Mouse (Mus musculus) hindbrain, embryonic 11.5 days (tissue): ENCODE results near the gene Ctnnd1. TPM values are rescaled to one million over a fixed set of nuclear protein-coding genes. Genes with fewer than 3 reads are reported as not detected.

Experiments used
- ATAC-seq: fragments of 200-750 bp; cut with Nextera tagmentation; 2 replicates; pipeline ENCODE4 v1.8.0; 2017; ENCODE audit warnings: mild to moderate bottlenecking, moderate TSS enrichment, moderate library complexity; ENCODE audit not compliant: low FRiP score
- DNase-seq: peaks from one replicate; pipeline ENCODE4 v3.0.0-alpha.2; 2015; ENCODE audit warnings: low spot score
- H3K27ac ChIP-seq: fragments of 300-500 bp; sonication (generic); 2 replicates; pipeline ENCODE4 v1.5.1; 2014; ENCODE audit warnings: mild to moderate bottlenecking, low read depth, low read length
- H3K27me3 ChIP-seq: fragments of 300-500 bp; sonication (generic); 2 replicates; pipeline ENCODE4 v1.6.1; 2014; ENCODE audit warnings: mild to moderate bottlenecking, low read length, moderate library complexity, mixed read lengths; ENCODE audit not compliant: control insufficient read depth, insufficient read depth
- H3K36me3 ChIP-seq: fragments of 300-500 bp; sonication (generic); 2 replicates; pipeline ENCODE4 v1.6.1; 2014; ENCODE audit warnings: mild to moderate bottlenecking, low read length, moderate library complexity, mixed read lengths; ENCODE audit not compliant: control insufficient read depth, insufficient read depth
- H3K4me1 ChIP-seq: fragments of 300-500 bp; sonication (generic); replicated peaks from 2 replicates; pipeline ENCODE4 v1.6.1; 2014; ENCODE audit warnings: low read length, mixed read lengths; ENCODE audit not compliant: control insufficient read depth, insufficient read depth
- H3K4me2 ChIP-seq: fragments of 300-500 bp; sonication (generic); replicated peaks from 2 replicates; pipeline ENCODE4 v1.6.1; 2014; ENCODE audit warnings: mild to moderate bottlenecking, low read depth, low read length
- H3K4me3 ChIP-seq: fragments of 300-500 bp; sonication (generic); 2 replicates; pipeline ENCODE4 v1.5.1; 2014; ENCODE audit warnings: low read depth, low read length
- H3K9ac ChIP-seq: fragments of 300-500 bp; sonication (generic); 2 replicates; pipeline ENCODE4 v1.6.1; 2014; ENCODE audit warnings: low read depth, low read length
- H3K9me3 ChIP-seq: fragments of 300-500 bp; sonication (generic); 2 replicates; pipeline ENCODE4 v1.6.1; 2016; ENCODE audit warnings: low read length; ENCODE audit not compliant: control insufficient read depth
- WGBS: fragments of 180-500 bp; shearing (Covaris S2); extraction: QIAGEN DNeasy Blood & Tissue Kit; methylation state at CpG from one replicate; pipeline ENCODE4 v1.1.7; 2014; 5-methylcytosine and 5-hydroxymethylcytosine counted together
- polyA plus RNA-seq: library from polyadenylated mRNA; unstranded; fragments of >200 nt; fragmentation: Nextera tagmentation; extraction: Ambion mirVana; gene quantifications from 2 replicates; pipeline ENCODE4 v1.2.1, GENCODE M21; 2014

Ctnnd1 gene
- polyA plus RNA-seq, 1 experiment from 2014 or later: 44.7 TPM

- H3K9ac ChIP-seq: no peak overlapping the region
- DNase-seq (no peak), ATAC-seq (no peak)
- no peaks in the 10 kb centered on the region for H3K9me3 ChIP-seq
- H3K27me3 ChIP-seq: no peaks in the 10 kb centered on the region
- H3K4me1 ChIP-seq: no peaks in the 10 kb centered on the region
- no peak overlapping the region for H3K4me2 ChIP-seq
- H3K27ac ChIP-seq: no peak overlapping the region
- H3K4me3 ChIP-seq: no peak overlapping the region
- H3K36me3 ChIP-seq: no peaks in the 10 kb centered on the region
- 93% methylated on average over 4 of the region's 4 CpGs for WGBS
Observed at GRCm38 (mm10) chr2:84574130-84574529, 76.4 kb downstream of the Ctnnd1 start.

GRCm38 (mm10) chr2:84556888-84557514 is 93.6 kb downstream of the Ctnnd1 start:
- Histone ChIP-seq H3K4me3 (no peak overlapping the region), H3K36me3 (no peaks in the 10 kb centered on the region), H3K4me1 (no peaks in the 10 kb centered on the region), H3K4me2 (no peak overlapping the region), H3K27me3 (no peaks in the 10 kb centered on the region), H3K9ac (no peak overlapping the region), H3K9me3 (no peaks in the 10 kb centered on the region), H3K27ac (no peak overlapping the region)
- DNase-seq: no peak
- WGBS: 60% methylated on average over 10 of the region's 10 CpGs
- ATAC-seq: peak; percentile 57

- WGBS: 81% methylated on average over 10 of the region's 10 CpGs
- no peak for ATAC-seq
Observed at GRCm38 (mm10) chr2:84551390-84552100, 99.0 kb downstream of the Ctnnd1 start.

More at GRCm38 (mm10) chr2:84551390-84552100, 99.0 kb downstream of the Ctnnd1 start:
- Histone ChIP-seq H3K4me1 (no peaks in the 10 kb centered on the region), H3K27me3 (no peaks in the 10 kb centered on the region), H3K4me3 (no peak overlapping the region), H3K4me2 (no peak overlapping the region), H3K9me3 (no peaks in the 10 kb centered on the region), H3K9ac (no peak overlapping the region), H3K27ac (no peak overlapping the region), H3K36me3 (no peaks in the 10 kb centered on the region)
- DNase-seq: no peak

Other genes starting within 250 kb of the Ctnnd1 start
- gene Calcrl, start 225.4 kb downstream of the Ctnnd1 start, polyA plus RNA-seq: 17.7 and 18.5 TPM in 2 replicates
- gene Tfpi, start 174.0 kb downstream of the Ctnnd1 start, polyA plus RNA-seq: 21.8 TPM in 2 replicates
- 0.20 and 0.27 TPM in 2 replicates for gene Btbd18, start 8.3 kb upstream of the Ctnnd1 start, polyA plus RNA-seq
- 396 and 408 TPM in 2 replicates for gene Selenoh, start 20.0 kb upstream of the Ctnnd1 start, polyA plus RNA-seq
- not detected in 2 replicates for gene Gm28635, start 27.3 kb upstream of the Ctnnd1 start, polyA plus RNA-seq
- gene Med19, start 27.6 kb upstream of the Ctnnd1 start, polyA plus RNA-seq: 65.2 and 66.3 TPM in 2 replicates
- gene Tmx2, start 28.4 kb upstream of the Ctnnd1 start, polyA plus RNA-seq: 185 and 190 TPM in 2 replicates
- 22.5 and 30.1 TPM in 2 replicates for gene Zdhhc5, start 64.4 kb upstream of the Ctnnd1 start, polyA plus RNA-seq
- 44.3 and 53.9 TPM in 2 replicates for gene Clp1, start 76.6 kb upstream of the Ctnnd1 start, polyA plus RNA-seq
- gene Ypel4, start 83.3 kb upstream of the Ctnnd1 start, polyA plus RNA-seq: 13.7 and 16.4 TPM in 2 replicates
- 7.1 TPM in 2 replicates for gene Gm19426, start 92.9 kb upstream of the Ctnnd1 start, polyA plus RNA-seq
- gene Serping1, start 124.7 kb upstream of the Ctnnd1 start, polyA plus RNA-seq: 38.0 and 46.1 TPM in 2 replicates
- 39.7 and 42.1 TPM in 2 replicates for gene Ube2l6, start 148.1 kb upstream of the Ctnnd1 start, polyA plus RNA-seq
- gene Smtnl1, start 171.9 kb upstream of the Ctnnd1 start, polyA plus RNA-seq: not detected in 2 replicates
- gene Timm10, start 176.2 kb upstream of the Ctnnd1 start, polyA plus RNA-seq: 43.1 and 44.2 TPM in 2 replicates
- 14.5 and 19.6 TPM in 2 replicates for gene Slc43a1, start 188.1 kb upstream of the Ctnnd1 start, polyA plus RNA-seq
- 1.9 and 2.8 TPM in 2 replicates for gene Rtn4rl2, start 235.9 kb upstream of the Ctnnd1 start, polyA plus RNA-seq